Mouse (Mus musculus) ovary, postnatal 10 days (tissue): Measurements from ENCODE around the gene Fbxl14.
A peak's percentile ranks its signal among the peaks of the same experiment; 100 is the strongest.
"Not testable (repeated sequence)": the region's sequence is repeated elsewhere in the genome, so short reads cannot be mapped to it uniquely, and the experiment has no call there.

Source experiments
- DNase-seq: peaks from one replicate; pipeline ENCODE4 v3.0.0; 2022; ENCODE audit warnings: low spot score

Fbxl14 gene

DNA sequence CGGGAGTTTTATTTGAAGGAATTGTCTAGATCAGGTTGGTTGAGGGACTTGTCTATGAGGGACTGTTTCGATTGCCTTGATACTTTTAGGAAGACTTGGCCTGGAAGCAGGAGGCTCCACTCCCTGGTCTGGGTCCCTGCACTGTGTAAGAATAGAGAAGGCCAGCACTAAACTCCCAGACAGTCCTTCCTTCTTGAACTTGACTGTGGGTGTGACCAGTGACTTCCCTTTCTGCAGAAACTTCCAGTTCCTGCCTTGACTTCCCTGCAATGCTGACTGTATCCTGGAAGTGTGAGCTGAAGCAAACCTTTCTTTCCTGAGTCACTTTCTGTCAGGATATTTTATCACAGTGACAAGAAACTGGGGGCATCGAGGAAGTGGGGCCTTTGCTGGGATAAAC is 8.7 kb upstream of the Fbxl14 start:
- no peak for DNase-seq

DNA sequence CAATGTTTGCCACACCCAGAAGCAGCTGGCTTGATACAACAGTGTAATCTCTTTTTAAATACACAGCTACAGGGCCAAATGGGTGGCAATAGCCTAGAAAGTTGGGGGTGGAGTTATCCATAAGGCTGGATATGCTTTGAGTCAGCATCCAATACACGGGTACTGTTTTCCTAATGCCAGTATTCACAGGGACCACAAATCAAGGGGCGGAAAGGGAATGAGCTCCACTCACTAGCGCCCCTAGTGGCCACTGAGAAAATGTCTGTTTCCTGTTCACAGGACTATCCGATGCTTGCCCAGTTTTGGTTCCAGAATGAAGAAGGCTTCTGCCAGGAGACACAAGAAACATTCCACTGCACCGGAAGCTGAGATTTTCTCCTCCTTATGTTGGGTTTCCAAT is 7.3 kb upstream of the Fbxl14 start:
- DNase-seq, result no peak

DNA sequence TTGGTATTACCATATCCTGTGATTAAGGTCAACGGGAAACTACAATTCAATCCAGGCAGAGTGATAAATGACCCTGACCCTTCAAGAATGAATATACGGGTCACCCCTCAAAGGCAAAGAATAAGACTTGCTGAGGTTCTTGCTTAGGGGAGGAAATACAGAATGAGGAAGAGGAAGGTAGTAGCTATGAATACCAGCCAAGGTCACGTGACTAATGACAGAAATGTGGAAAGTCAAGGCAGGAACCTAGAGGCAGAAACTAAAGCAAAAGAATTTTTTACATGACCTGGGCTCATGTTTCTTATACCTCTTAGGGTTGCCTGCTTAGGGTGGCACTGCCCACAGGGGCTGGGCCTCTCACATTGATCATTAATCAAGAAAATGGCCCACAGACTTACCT is 6.8 kb upstream of the Fbxl14 start:
- no peak for DNase-seq

GRCm38 (mm10) chr6:119473446-119473845 is 6.0 kb upstream of the Fbxl14 start:
- DNase-seq, result no peak

- no peak for DNase-seq
Measured at GRCm38 (mm10) chr6:119473992-119474391, 5.5 kb upstream of the Fbxl14 start.

DNA sequence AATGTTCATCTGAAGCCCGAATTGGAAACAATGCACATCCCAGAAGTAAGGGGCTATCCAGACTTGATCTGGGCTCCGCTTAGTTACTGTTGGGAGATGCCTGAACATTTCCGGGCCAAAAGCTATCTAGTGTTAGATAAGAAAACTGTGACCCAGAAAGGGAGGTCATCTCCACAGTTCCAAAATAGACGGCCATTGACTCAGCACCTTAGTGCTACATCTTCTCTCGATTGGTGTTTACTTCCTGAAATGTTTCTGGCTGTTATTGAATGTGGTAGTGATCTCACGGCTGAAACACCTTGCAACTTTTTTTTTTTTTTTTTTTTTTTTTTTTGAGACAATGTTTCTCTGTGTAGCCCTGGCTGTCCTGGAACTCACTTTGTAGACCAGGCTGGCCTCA is 3.5 kb upstream of the Fbxl14 start:
- DNase-seq, result no peak

- no peak for DNase-seq
Measured at GRCm38 (mm10) chr6:119477686-119478310, 1.7 kb upstream of the Fbxl14 start.

GRCm38 (mm10) chr6:119478560-119479342 is 717 bp upstream of the Fbxl14 start:
- DNase-seq, result peak; percentile 84

DNA sequence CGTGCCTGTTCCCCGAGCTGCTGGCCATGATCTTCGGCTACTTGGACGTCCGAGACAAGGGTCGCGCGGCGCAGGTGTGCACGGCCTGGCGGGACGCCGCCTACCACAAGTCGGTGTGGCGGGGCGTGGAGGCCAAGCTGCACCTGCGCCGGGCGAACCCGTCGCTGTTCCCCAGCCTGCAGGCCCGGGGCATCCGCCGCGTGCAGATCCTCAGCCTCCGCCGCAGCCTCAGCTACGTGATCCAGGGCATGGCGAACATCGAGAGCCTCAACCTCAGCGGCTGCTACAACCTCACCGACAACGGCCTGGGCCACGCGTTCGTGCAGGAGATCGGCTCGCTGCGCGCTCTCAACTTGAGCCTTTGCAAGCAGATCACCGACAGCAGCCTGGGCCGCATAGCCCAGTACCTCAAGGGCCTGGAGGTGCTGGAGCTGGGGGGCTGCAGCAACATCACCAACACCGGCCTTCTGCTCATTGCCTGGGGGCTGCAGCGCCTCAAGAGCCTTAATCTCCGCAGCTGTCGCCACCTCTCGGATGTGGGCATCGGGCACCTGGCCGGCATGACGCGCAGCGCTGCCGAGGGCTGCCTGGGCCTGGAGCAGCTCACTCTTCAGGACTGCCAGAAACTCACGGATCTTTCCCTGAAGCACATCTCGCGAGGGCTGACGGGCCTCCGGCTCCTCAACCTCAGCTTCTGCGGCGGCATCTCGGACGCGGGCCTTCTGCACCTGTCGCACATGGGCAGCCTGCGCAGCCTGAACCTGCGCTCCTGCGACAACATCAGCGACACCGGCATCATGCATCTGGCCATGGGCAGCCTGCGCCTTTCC is 623 bp downstream of the Fbxl14 start:
- DNase-seq, result peak; percentile 39

DNA sequence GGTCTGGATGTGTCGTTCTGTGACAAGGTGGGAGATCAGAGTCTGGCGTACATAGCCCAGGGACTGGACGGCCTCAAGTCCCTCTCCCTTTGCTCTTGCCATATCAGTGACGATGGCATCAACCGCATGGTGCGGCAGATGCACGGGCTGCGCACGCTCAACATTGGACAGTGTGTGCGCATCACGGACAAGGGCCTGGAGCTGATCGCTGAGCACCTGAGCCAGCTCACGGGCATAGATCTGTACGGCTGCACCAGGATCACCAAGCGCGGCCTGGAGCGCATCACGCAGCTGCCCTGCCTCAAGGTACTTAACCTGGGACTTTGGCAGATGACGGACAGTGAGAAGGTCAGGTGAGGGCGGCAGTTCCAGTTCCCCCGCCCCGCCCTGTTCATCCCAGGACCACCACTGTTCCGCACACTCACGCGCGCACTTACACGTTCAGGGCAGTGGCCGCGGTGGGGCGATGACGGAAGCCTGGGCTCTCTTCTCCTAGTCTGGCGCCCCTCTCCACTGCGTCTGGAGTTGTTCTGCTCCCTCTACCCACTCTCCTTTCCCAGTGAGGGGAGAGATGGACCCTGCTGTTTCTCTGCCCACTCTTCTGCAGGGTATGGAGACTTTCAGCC is 1.4 kb downstream of the Fbxl14 start:
- no peak for DNase-seq

DNA sequence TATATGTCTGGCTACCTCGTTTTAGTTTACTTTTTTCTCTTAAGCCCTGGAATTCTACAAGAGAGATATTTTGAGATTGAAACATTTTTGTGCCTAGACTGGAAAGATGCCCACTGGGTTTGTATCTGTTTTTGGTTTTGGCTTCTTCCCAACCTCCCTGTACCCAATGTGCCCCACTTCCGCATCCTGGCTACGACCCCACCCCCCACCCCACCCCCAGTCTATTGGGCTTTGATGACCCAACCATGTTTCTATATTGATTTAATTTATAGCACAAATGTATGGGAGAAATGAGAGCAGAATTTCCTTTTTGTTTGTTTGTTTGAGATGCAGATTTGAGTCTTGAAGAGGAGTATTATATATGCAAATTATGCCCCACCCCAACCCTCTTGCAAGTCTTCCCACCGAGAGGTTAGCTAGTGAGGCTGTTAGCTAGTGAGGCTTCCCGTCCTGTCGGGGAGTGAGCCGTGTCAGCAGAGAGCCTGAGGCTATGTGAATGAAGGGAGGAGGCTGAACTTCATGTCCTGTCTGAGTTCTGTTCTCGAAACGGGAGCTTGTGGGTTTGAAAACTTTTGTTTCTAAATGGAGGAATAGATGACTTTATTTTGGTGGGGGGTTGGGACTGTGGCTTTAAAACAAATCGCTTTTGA is 2.4 kb downstream of the Fbxl14 start:
- DNase-seq, result not testable (repeated sequence)

GRCm38 (mm10) chr6:119482958-119483600 is 3.6 kb downstream of the Fbxl14 start:
- DNase-seq, result no peak

- no peak for DNase-seq
Measured at GRCm38 (mm10) chr6:119485486-119485885, 6.0 kb downstream of the Fbxl14 start.

DNA sequence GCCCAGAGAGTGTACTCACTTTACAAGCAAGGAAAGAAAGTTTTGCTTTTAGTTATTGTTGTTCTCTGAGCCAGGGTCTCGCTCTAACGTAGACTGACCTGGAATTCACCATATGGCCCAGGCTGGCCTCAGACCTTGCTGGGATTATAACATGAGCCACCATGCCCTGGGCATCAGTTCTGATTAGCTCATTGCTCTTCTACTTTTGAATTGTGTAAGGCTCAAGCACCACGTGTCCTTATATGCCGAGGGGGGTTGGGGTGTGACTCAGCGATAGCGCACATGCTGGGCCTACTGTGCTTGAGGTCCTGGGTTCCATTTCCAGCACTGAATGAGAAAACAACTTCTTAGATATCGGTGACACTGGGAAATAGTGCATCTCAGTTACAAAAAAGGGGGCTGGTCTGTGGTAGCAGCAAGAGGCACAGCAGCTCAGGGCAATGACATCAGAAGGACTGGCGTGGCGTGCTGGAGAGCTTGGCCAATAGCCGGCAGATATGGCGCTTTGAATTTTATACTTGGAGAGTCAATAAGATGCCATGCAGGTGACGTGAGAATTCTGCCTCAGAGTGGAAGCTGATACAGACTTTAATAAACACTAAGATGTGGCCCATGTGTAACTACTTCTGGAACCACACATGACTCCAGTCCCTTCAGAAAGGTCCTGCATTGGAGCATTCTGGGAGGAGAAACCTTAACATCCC is 7.1 kb downstream of the Fbxl14 start:
- DNase-seq, result no peak

GRCm38 (mm10) chr6:119487085-119487458 is 7.6 kb downstream of the Fbxl14 start:
- DNase-seq, result no peak

DNA sequence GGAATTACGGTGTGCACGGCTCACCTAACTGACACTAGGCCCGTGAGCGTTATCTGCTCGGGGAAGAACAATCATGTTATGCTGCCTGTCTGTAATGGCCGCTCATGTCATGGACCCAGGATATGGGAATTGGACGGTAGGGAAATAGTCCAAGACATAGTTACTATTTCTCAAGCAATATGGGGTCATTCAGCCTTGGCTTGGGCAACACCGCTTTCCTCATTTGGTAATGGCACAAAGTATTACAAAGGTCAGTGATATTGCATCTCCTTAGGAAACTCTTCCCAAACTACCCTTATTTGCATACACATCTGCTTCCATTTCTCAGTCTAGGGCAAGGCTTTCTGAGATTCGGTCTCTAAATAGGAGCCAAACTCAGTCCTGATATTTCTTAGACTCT is 8.2 kb downstream of the Fbxl14 start:
- DNase-seq, result no peak

GRCm38 (mm10) chr6:119489765-119490164 is 10.3 kb downstream of the Fbxl14 start:
- no peak for DNase-seq

GRCm38 (mm10) chr6:119490549-119490948 is 11.1 kb downstream of the Fbxl14 start:
- no peak for DNase-seq

DNA sequence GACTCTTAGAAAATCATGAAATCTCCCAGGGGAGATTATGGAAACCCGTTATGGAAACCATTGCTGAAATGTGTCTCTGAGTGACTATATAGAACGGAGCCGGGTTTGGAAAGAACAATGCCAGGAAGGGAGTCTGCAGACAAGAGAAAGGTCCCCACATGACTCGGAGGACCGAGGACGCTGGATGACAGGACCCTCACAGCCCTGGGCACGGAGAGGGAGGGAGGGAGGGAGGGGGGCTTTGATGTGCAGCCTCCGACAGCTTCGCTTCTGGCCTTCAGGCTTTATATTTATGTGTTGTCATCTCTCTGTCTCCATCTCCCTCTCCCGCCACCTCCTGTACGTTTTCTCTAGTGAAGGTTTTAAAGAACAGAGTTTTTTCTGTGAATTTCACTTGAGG is 11.5 kb downstream of the Fbxl14 start:
- no peak for DNase-seq

- no peak for DNase-seq
Measured at GRCm38 (mm10) chr6:119491997-119492629, 12.6 kb downstream of the Fbxl14 start.
